Mouse (Mus musculus) liver (tissue): ENCODE measurements around the gene Gdnf.

Experiments used
- DNase-seq: peaks from one replicate; pipeline ENCODE4 v3.0.0-alpha.2; 2020; ENCODE audit warnings: mixed read lengths

Gene Gdnf

GRCm38 (mm10) chr15:7863328-7863727 is 52.7 kb downstream of the Gdnf start:
- no peak for DNase-seq

GRCm38 (mm10) chr15:7865305-7865704 is 54.7 kb downstream of the Gdnf start:
- DNase-seq, result no peak

- no peak for DNase-seq
Measured at GRCm38 (mm10) chr15:7872473-7872872, 61.8 kb downstream of the Gdnf start.

- DNase-seq, result no peak
Measured at GRCm38 (mm10) chr15:7875879-7876278, 65.2 kb downstream of the Gdnf start.

- no peak for DNase-seq
Measured at GRCm38 (mm10) chr15:7877560-7878467, 67.2 kb downstream of the Gdnf start.

- no peak for DNase-seq
Measured at GRCm38 (mm10) chr15:7878861-7879260, 68.2 kb downstream of the Gdnf start.

- DNase-seq, result no peak
Measured at GRCm38 (mm10) chr15:7879956-7880355, 69.3 kb downstream of the Gdnf start.

GRCm38 (mm10) chr15:7884181-7884580 is 73.5 kb downstream of the Gdnf start:
- DNase-seq, result no peak

GRCm38 (mm10) chr15:7885106-7885505 is 74.5 kb downstream of the Gdnf start:
- DNase-seq, result no peak

- no peak for DNase-seq
Measured at GRCm38 (mm10) chr15:7886591-7886990, 75.9 kb downstream of the Gdnf start.
